Mouse (Mus musculus) erythroblast, embryonic 14.5 days (primary cell): Measurements from ENCODE around the gene Flt3l. TPM values are rescaled to one million over a fixed set of nuclear protein-coding genes. Genes with fewer than 3 reads are reported as not detected.

Experiments
- H3K27me3 ChIP-seq: 2 replicates; pipeline ENCODE4 v1.6.1; 2012; ENCODE audit warnings: inconsistent platforms; ENCODE audit not compliant: control insufficient read depth
- H3K36me3 ChIP-seq: 2 replicates; pipeline ENCODE4 v1.6.1; 2012; ENCODE audit warnings: mild to moderate bottlenecking, inconsistent platforms; ENCODE audit not compliant: control insufficient read depth
- H3K4me1 ChIP-seq: 2 replicates; pipeline ENCODE4 v1.6.1; 2012; ENCODE audit warnings: inconsistent platforms; ENCODE audit not compliant: control insufficient read depth
- H3K4me3 ChIP-seq: replicated peaks from 2 replicates; pipeline ENCODE3; 2012; ENCODE audit warnings: moderate library complexity, mild to moderate bottlenecking, inconsistent platforms
- H3K9me3 ChIP-seq: 2 replicates; pipeline ENCODE4 v1.6.1; 2012; ENCODE audit warnings: low read length, inconsistent platforms, mixed read lengths; ENCODE audit not compliant: control insufficient read depth
- GATA1 ChIP-seq: IDR thresholded peaks from 2 replicates; pipeline ENCODE4 v1.6.1; 2012; ENCODE audit warnings: low read length, inconsistent platforms, mixed read lengths
- TAL1 ChIP-seq: IDR thresholded peaks from 3 replicates; pipeline ENCODE4 v1.6.1; 2012; ENCODE audit warnings: low read length, inconsistent platforms, mixed read lengths
- polyA plus RNA-seq: library from polyadenylated mRNA; stranded (reverse); fragments of >175 nt; gene quantifications from 2 replicates; pipeline ENCODE4 v1.2.3, GENCODE M21; 2012

The Flt3l gene
- polyA plus RNA-seq, 1 experiment, result 1.7 TPM

DNA sequence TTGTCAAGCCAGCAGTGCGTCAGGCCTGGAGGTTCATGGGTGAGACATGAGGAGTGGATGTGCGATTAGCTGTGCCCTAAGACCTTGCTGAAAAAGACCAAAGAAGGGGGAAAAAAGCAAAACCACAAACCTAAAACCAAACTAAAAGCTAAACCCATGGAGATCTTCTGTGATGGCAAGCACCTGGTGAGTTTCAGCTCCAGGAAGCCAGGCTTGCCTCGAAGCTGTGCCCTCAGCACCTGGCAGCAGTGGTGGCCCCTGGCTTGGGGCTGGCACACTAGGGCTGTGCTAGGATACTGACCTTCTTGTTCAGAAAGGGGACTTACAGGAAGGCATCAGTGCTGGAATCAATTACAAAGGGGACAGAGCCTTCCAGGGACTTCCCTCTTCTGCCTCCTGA, 5.1 kb upstream of the Flt3l start:
- Histone ChIP-seq H3K27me3 (no peaks in the 10 kb centered on the region), H3K9me3 (no peaks in the 10 kb centered on the region), H3K36me3 (peaks cover 48% of the 10 kb centered on the region), H3K4me1 (peaks cover 33% of the 10 kb centered on the region), H3K4me3 (no peak overlapping the region)
- TF ChIP-seq GATA1 (no peak), TAL1 (no peak)

DNA sequence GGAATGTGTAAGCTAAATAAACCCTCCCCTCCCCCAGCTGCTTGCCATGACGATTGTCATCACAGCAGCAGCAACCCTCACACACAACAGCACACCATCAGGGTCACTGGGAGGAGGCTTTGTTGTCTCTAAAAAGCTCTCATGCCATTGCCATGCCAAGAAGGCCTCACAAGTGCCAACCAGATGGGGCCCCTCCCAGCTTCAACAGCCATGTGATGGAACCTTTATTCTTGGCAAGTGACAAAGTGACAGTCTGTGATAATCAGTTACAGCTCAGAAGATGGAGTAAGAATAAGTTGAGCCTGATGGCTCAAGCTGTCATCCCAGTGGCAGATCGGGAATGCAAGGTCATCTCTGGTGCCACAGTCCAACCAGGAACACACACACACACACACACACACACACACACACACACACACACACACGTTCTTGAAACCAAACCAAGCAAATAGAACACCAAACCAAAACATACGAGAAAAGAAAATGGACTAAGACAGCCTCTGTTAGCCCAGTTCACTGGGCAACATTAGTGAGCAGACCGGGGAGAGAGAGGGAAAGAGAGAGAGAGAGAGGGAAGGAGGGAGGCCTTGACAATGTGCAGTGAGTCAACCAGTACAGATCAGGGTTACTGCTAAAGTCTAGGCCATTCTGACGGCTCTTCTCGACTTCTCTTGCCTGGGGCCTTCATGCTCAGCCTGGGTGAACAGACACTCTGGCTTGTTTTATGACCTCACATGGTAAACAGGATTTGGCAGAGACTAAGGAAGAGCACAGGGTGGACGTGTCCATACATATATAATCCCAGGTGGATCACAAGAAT, 3.9 kb upstream of the Flt3l start:
- H3K27me3 ChIP-seq, result no peaks in the 10 kb centered on the region
- H3K4me3 ChIP-seq, result no peak overlapping the region
- TF ChIP-seq GATA1 (no peak), TAL1 (no peak)
- peaks cover 37% of the 10 kb centered on the region for H3K36me3 ChIP-seq
- H3K9me3 ChIP-seq, result no peaks in the 10 kb centered on the region
- H3K4me1 ChIP-seq, result peaks cover 45% of the 10 kb centered on the region

DNA sequence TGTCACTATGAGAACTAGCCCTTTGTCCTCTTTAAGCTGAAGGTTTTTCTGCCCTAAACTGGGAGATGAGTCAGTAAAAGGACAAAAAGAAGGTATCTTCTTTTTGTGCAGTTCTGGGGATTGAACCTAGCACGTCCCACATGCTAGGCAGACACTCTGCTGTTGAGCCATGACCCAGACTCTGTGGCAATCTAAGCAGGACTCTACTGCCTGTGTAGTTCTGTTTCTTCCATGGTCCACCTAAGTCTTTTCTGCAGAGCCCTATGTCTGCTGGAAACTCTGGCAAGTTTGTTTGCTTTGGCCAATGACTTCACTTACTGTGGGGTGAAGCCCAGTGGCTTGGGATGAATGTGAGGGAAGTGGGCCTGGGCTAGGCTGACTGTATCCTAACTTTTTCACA, 2.2 kb upstream of the Flt3l start:
- H3K9me3 ChIP-seq, result no peaks in the 10 kb centered on the region; the same call in 1 of the 2 replicates
- no peaks in the 10 kb centered on the region for H3K27me3 ChIP-seq
- peaks cover 27% of the 10 kb centered on the region for H3K36me3 ChIP-seq
- H3K4me1 ChIP-seq, result peaks cover 60% of the 10 kb centered on the region
- no peak overlapping the region for H3K4me3 ChIP-seq
- TF ChIP-seq GATA1 (no peak), TAL1 (no peak)

- peak overlapping the region; percentile 29 for H3K4me3 ChIP-seq
Measured at GRCm38 (mm10) chr7:45137171-45138006, 1.2 kb upstream of the Flt3l start.

DNA sequence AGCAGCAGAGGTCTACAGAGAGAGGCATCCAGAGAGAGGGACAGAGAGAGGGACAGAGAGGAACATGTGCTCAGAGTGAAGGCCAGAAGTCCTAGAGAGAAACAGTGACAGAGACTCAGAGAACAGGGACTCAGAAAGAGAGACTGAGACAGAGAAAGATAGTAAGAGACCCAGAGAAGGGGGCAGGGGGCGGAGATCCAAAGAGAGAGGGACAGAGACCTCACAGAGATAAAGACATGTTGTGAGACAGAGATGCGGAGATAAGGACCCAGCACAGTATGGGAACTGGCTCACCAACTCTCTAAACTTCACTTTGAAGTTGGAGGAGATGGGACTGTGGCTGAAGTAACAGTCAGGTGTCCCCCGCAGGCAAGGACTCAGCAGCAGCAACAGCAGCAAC, 862 bp downstream of the Flt3l start:
- no peak for TF ChIP-seq TAL1
- TF ChIP-seq GATA1, result peak; percentile 82
- H3K4me3 ChIP-seq, result peak overlapping the region; percentile 76
- no peaks in the 10 kb centered on the region for H3K27me3 ChIP-seq
- H3K36me3 ChIP-seq, result peaks cover 18% of the 10 kb centered on the region
- H3K9me3 ChIP-seq, result no peaks in the 10 kb centered on the region; the same call in 1 of the 2 replicates
- H3K4me1 ChIP-seq, result peaks cover 72% of the 10 kb centered on the region

More at GRCm38 (mm10) chr7:45137171-45138006, 1.2 kb upstream of the Flt3l start:
- no peaks in the 10 kb centered on the region; the same call in 1 of the 2 replicates for H3K9me3 ChIP-seq
- TF ChIP-seq TAL1, result 0 out of 3 replicates have a peak, but pooled peaks have one; percentile 5
- no peak for TF ChIP-seq GATA1
- peaks cover 23% of the 10 kb centered on the region for H3K36me3 ChIP-seq
- no peaks in the 10 kb centered on the region for H3K27me3 ChIP-seq
- peaks cover 63% of the 10 kb centered on the region for H3K4me1 ChIP-seq

- TF ChIP-seq GATA1 (no peak), TAL1 (no peak)
- Histone ChIP-seq H3K4me1 (peaks cover 76% of the 10 kb centered on the region), H3K9me3 (no peaks in the 10 kb centered on the region; the same call in 1 of the 2 replicates), H3K36me3 (peaks cover 18% of the 10 kb centered on the region), H3K4me3 (peak overlapping the region; percentile 76), H3K27me3 (no peaks in the 10 kb centered on the region)
Measured at GRCm38 (mm10) chr7:45134544-45135026, 1.6 kb downstream of the Flt3l start.

DNA sequence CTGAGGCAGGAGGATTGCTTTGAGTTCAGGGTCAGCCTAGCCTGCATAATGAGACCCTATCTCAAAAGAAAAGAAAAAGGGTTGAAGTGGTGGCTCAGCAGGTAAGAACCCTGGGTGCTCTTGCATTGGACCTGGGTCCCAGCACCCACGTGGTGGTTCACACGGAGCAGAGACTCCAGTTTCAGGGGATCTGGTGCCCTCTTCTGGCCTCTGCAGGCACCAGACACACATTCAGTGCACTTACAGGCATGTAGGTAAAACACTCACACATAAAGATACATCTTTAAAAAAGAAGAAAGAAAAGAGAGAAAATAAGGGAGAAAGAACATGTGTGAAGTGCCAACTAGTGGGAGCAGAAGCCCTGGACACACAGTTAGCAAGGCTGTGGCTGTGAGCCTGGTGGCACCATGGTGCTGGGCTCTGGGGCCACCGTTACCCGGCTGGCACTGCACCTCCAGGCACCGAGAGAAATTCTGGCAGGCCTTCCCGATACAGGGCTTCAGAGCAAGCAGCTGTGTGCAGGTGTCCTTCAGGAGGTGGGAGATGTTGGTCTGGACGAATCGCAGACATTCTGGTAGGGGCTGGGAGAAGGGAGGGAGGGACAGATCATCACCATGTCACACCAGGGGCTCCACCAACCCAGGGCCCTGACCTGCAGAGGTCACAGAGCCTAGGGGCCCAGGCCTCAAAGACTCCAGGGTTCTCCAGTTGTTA, 2.6 kb downstream of the Flt3l start:
- TF ChIP-seq TAL1 (no peak), GATA1 (no peak)
- no peaks in the 10 kb centered on the region for H3K27me3 ChIP-seq
- H3K9me3 ChIP-seq, result no peaks in the 10 kb centered on the region; the same call in 1 of the 2 replicates
- H3K36me3 ChIP-seq, result peaks cover 18% of the 10 kb centered on the region
- H3K4me3 ChIP-seq, result no peak overlapping the region
- H3K4me1 ChIP-seq, result peaks cover 77% of the 10 kb centered on the region

DNA sequence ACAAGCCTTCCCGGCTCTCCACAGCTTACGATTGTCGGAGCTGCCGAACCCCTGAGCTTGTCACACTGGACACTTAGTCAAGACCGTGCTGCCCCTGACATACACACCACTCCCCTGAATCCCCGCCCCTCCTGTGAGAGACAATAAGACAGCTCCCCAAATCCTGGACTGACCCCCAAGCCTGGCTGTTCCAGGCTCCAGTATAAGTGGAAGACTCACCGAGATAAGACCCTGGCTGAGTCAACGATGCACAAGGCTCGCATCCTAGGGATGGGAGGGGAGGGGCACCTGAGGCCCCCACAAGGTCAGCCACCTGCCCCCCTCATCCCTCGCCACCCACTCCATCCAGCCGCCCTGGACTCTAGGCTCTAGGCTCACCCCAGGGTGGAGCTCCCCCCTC, 4.4 kb downstream of the Flt3l start:
- Histone ChIP-seq H3K9me3 (no peaks in the 10 kb centered on the region; the same call in 1 of the 2 replicates), H3K36me3 (peaks cover 28% of the 10 kb centered on the region), H3K27me3 (no peaks in the 10 kb centered on the region), H3K4me1 (peaks cover 72% of the 10 kb centered on the region), H3K4me3 (no peak overlapping the region)
- TF ChIP-seq GATA1 (no peak), TAL1 (no peak)
